Mouse (Mus musculus) limb, embryonic 15.5 days (tissue): Measurements from ENCODE around the gene Mef2b. TPM values are rescaled to one million over a fixed set of nuclear protein-coding genes. Genes with fewer than 3 reads are reported as not detected.
A peak's percentile ranks its signal among the peaks of the same experiment; 100 is the strongest.
"Not testable (repeated sequence)": the region's sequence is repeated elsewhere in the genome, so short reads cannot be mapped to it uniquely, and the experiment has no call there.

ENCODE experiments used
- ATAC-seq: fragments of 200-750 bp; cut with Nextera tagmentation; 2 replicates; pipeline ENCODE4 v1.8.0; 2017; ENCODE audit warnings: low read depth, moderate TSS enrichment; ENCODE audit not compliant: insufficient number of reproducible peaks, low FRiP score, low TSS enrichment
- H3K27ac ChIP-seq: fragments of 300-500 bp; sonication (generic); 2 replicates; pipeline ENCODE4 v1.5.1; 2015; ENCODE audit warnings: moderate library complexity, mild to moderate bottlenecking, inconsistent platforms
- H3K27me3 ChIP-seq: fragments of 300-500 bp; sonication (generic); 2 replicates; pipeline ENCODE4 v1.6.1; 2015; ENCODE audit warnings: inconsistent platforms
- H3K36me3 ChIP-seq: fragments of 300-500 bp; sonication (generic); 2 replicates; pipeline ENCODE4 v1.6.1; 2015; ENCODE audit warnings: inconsistent platforms
- H3K4me1 ChIP-seq: fragments of 300-500 bp; sonication (generic); 2 replicates; pipeline ENCODE4 v1.6.1; 2015; ENCODE audit warnings: inconsistent platforms
- H3K4me2 ChIP-seq: fragments of 300-500 bp; sonication (generic); 2 replicates; pipeline ENCODE4 v1.6.1; 2015; ENCODE audit warnings: mild to moderate bottlenecking, inconsistent platforms
- H3K4me3 ChIP-seq: fragments of 300-500 bp; sonication (generic); 2 replicates; pipeline ENCODE4 v1.5.1; 2015; ENCODE audit warnings: mild to moderate bottlenecking, inconsistent platforms
- H3K9ac ChIP-seq: fragments of 300-500 bp; sonication (generic); 2 replicates; pipeline ENCODE4 v1.6.1; 2015; ENCODE audit warnings: inconsistent platforms
- H3K9me3 ChIP-seq: fragments of 300-500 bp; sonication (generic); 2 replicates; pipeline ENCODE4 v1.6.1; 2016; ENCODE audit warnings: inconsistent platforms
- WGBS: fragments of 180-500 bp; shearing (Covaris S2); methylation state at CpG from one replicate; pipeline ENCODE4 v1.1.7; 2015; 5-methylcytosine and 5-hydroxymethylcytosine counted together
- microRNA-seq: library from miRNA; unstranded; fragments of <30 nt; microRNA quantifications from one replicate; pipeline ENCODE4, GENCODE M21; 2016
- polyA plus RNA-seq: library from polyadenylated mRNA; unstranded; fragments of >200 nt; fragmentation: Nextera tagmentation; extraction: Ambion mirVana; gene quantifications from 2 replicates; pipeline ENCODE4 v1.2.1, GENCODE M21; 2015

The Mef2b gene
- polyA plus RNA-seq, 1 experiment from 2014 or later: 0.19 TPM

DNA sequence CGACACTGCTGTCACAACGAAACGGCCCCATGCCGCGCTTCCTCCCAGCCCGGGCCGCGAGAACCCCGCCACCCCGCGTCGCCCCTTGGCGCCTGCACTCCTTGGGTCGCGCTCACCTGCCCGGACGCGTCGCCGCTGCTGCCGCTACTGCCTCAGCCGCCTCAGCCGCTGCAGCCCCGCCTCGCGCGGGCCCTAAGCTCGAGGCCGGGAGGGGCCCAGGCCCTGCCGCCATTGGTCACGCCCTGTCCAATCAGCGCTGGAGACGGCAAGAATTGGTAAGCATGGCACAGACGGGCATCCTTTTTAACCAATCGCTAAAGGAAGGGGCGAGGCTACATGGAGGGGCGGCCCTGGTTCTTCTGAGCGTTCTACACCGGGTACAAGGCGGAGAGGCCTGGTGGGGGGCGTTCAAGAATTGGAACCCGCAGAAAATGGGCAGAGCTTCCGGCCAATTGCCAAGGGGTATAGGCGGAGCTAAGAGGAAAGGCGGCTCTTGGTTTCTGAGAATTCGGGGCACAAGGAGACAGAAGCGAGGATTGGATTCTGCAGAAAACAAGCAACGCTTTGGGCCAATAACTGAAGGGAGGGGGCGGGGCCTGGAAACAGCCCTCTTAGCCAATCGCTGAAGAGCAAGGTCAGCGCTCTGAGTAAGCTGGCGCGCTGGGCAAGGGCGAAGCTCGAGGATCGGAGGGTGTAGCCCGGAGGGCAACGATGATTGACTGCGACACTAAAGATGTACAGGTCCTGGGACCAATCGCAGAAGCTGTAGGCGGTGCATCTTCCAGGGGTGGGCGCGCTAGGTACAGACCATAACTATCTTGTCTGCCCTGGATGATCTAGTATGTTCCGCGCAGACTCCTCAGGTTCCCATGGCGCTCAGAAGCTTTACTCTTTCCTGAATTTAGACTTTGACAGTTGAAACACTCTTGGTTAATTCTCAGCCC is 72.9 kb downstream of the Mef2b start, which contains the start of gene Slc25a42:
Gene Slc25a42 (minus strand): TSS at position 194 of the 944 bp plus-strand sequence.
- ATAC-seq: peak; percentile 99
- under 1% methylated on average over 66 of the region's 66 CpGs for WGBS
- H3K27ac ChIP-seq: peak within 1 kb of the TSS; percentile 75

GRCm38 (mm10) chr8:70214411-70214810 is 74.9 kb downstream of the Mef2b start:
- ATAC-seq: no peak
- peaks cover 20% of the 10 kb centered on the region for H3K4me1 ChIP-seq
- no peaks in the 10 kb centered on the region for H3K9me3 ChIP-seq
- H3K4me3 ChIP-seq: no peak overlapping the region
- no peaks in the 10 kb centered on the region for H3K36me3 ChIP-seq
- H3K27ac ChIP-seq: no peak overlapping the region
- no peaks in the 10 kb centered on the region for H3K27me3 ChIP-seq
- 59% methylated on average over 3 of the region's 3 CpGs for WGBS
- no peak overlapping the region for H3K4me2 ChIP-seq
- no peak overlapping the region for H3K9ac ChIP-seq

More for the DNA sequence above, 72.9 kb downstream of the Mef2b start, which contains the start of gene Slc25a42:
- Histone ChIP-seq H3K4me1 (peaks cover 20% of the 10 kb centered on the region), H3K4me2 (peak within 1 kb of the TSS; percentile 93), H3K4me3 (peak within 1 kb of the TSS; percentile 74), H3K36me3 (no peaks in the 10 kb centered on the region), H3K9me3 (no peaks in the 10 kb centered on the region), H3K9ac (peak within 1 kb of the TSS; percentile 66), H3K27me3 (no peaks in the 10 kb centered on the region)

- ATAC-seq: no peak
- no peaks in the 10 kb centered on the region for H3K27me3 ChIP-seq
- H3K9me3 ChIP-seq: no peaks in the 10 kb centered on the region
- H3K9ac ChIP-seq: no peak overlapping the region
- 76% methylated on average over 5 of the region's 5 CpGs for WGBS
- H3K36me3 ChIP-seq: no peaks in the 10 kb centered on the region
- H3K27ac ChIP-seq: no peak overlapping the region
- no peak overlapping the region for H3K4me3 ChIP-seq
- peaks cover 22% of the 10 kb centered on the region for H3K4me1 ChIP-seq
- H3K4me2 ChIP-seq: no peak overlapping the region
Measured at GRCm38 (mm10) chr8:70215092-70215491, 75.6 kb downstream of the Mef2b start.

- not testable (repeated sequence) for H3K4me3 ChIP-seq, H3K9me3 ChIP-seq, ATAC-seq, H3K9ac ChIP-seq, H3K36me3 ChIP-seq, H3K27me3 ChIP-seq, H3K4me2 ChIP-seq, H3K27ac ChIP-seq
- H3K4me1 ChIP-seq: peaks cover 15% of the 10 kb centered on the region; the same call in 1 of the 2 replicates
- WGBS: 60% methylated on average over 3 of the region's 3 CpGs
Measured at GRCm38 (mm10) chr8:70216161-70216560, 76.7 kb downstream of the Mef2b start.

GRCm38 (mm10) chr8:70216566-70216965 is 77.1 kb downstream of the Mef2b start:
- no peak for ATAC-seq

More at GRCm38 (mm10) chr8:70216566-70216965, 77.1 kb downstream of the Mef2b start:
- Histone ChIP-seq H3K4me2 (no peak overlapping the region), H3K27me3 (no peaks in the 10 kb centered on the region), H3K27ac (no peak overlapping the region), H3K9me3 (no peaks in the 10 kb centered on the region), H3K4me1 (peaks cover 13% of the 10 kb centered on the region; the same call in 1 of the 2 replicates), H3K9ac (no peak overlapping the region), H3K4me3 (no peak overlapping the region), H3K36me3 (peaks cover 5% of the 10 kb centered on the region; the same call in 1 of the 2 replicates)
- WGBS: 53% methylated on average over 1 of the region's 1 CpGs

Small RNA genes lying within 50 kb of the gene (microRNA-seq; reads per million reads assigned to microRNA genes)
- gene Mir7066: not detected

Other genes with a start within 250 kb of the Mef2b start
- gene Tssk6, start 237.5 kb upstream of the Mef2b start, polyA plus RNA-seq: 3.2 and 4.2 TPM in 2 replicates
- 168 and 176 TPM in 2 replicates for gene Ndufa13, start 237.2 kb upstream of the Mef2b start, polyA plus RNA-seq
- 3.7 and 6.4 TPM in 2 replicates for gene Yjefn3, start 237.0 kb upstream of the Mef2b start, polyA plus RNA-seq
- gene Gatad2a, start 143.3 kb upstream of the Mef2b start, polyA plus RNA-seq: 36.3 and 39.7 TPM in 2 replicates
- gene Mau2, start 97.0 kb upstream of the Mef2b start, polyA plus RNA-seq: 51.4 and 54.2 TPM in 2 replicates
- 41.9 and 43.7 TPM in 2 replicates for gene Sugp1, start 96.9 kb upstream of the Mef2b start, polyA plus RNA-seq
- gene Tm6sf2, start 66.8 kb upstream of the Mef2b start, polyA plus RNA-seq: 0.61 and 0.91 TPM in 2 replicates
- 0.19 and 0.24 TPM in 2 replicates for gene Hapln4, start 56.3 kb upstream of the Mef2b start, polyA plus RNA-seq
- gene Ncan, start 18.8 kb upstream of the Mef2b start, polyA plus RNA-seq: 0.35 and 0.50 TPM in 2 replicates
- 31.2 and 33.3 TPM in 2 replicates for gene Nr2c2ap, start 8.4 kb upstream of the Mef2b start, polyA plus RNA-seq
- 20.2 and 20.9 TPM in 2 replicates for gene Rfxank, start 557 bp upstream of the Mef2b start, polyA plus RNA-seq
- 54.1 and 55.2 TPM in 2 replicates for gene Borcs8, start 212 bp upstream of the Mef2b start, polyA plus RNA-seq
- 64.9 and 74.3 TPM in 2 replicates for gene Tmem161a, start 32.6 kb downstream of the Mef2b start, polyA plus RNA-seq
- 5.7 and 5.8 TPM in 2 replicates for gene Slc25a42, start 72.6 kb downstream of the Mef2b start, polyA plus RNA-seq
- 26.1 and 26.9 TPM in 2 replicates for gene Sugp2, start 94.5 kb downstream of the Mef2b start, polyA plus RNA-seq
- gene Armc6, start 94.8 kb downstream of the Mef2b start, polyA plus RNA-seq: 32.7 and 33.0 TPM in 2 replicates
- gene Homer3, start 143.1 kb downstream of the Mef2b start, polyA plus RNA-seq: 36.0 and 40.7 TPM in 2 replicates
- gene Ddx49, start 162.8 kb downstream of the Mef2b start, polyA plus RNA-seq: 52.7 and 53.1 TPM in 2 replicates
- gene Cope, start 162.8 kb downstream of the Mef2b start, polyA plus RNA-seq: 397 and 441 TPM in 2 replicates
- 8.8 and 9.6 TPM in 2 replicates for gene Cers1, start 176.1 kb downstream of the Mef2b start, polyA plus RNA-seq
- 2.9 and 4.1 TPM in 2 replicates for gene Gdf1, start 190.1 kb downstream of the Mef2b start, polyA plus RNA-seq
- gene Upf1, start 213.6 kb downstream of the Mef2b start, polyA plus RNA-seq: 13.8 and 16.7 TPM in 2 replicates
- gene Comp, start 233.8 kb downstream of the Mef2b start, polyA plus RNA-seq: 101 and 104 TPM in 2 replicates